Mouse (Mus musculus): ENCODE data around the gene Wdr93. TPM values are rescaled to one million over a fixed set of nuclear protein-coding genes. Genes with fewer than 3 reads are reported as not detected.

Wdr93 gene
- polyA plus RNA-seq, 1 experiment = not detected

GRCm38 (mm10) chr7:79761124-79761876, 18.3 kb downstream of the Wdr93 start:
- TF ChIP-seq POLR2A (IDR thresholded peaks at IDR 0.05; ENCODE audit: insufficient read depth, low read depth, low read length) (no peak), CTCF (IDR thresholded peaks at IDR 0.05; ENCODE audit: insufficient read depth, low read depth, low read length) (no peak)
- Histone ChIP-seq H3K27ac (ENCODE audit: insufficient read depth, low read depth, low read length) (no peak overlapping the region), H3K4me1 (ENCODE audit: control insufficient read depth, insufficient read depth, low read length) (no peaks in the 10 kb centered on the region), H3K4me3 (ENCODE audit: insufficient read depth, low read depth, low read length) (no peak overlapping the region)
- WGBS = 34% methylated on average over 5 of the region's 5 CpGs

GRCm38 (mm10) chr7:79762106-79762505, 19.1 kb downstream of the Wdr93 start:
- Histone ChIP-seq H3K4me1 (ENCODE audit: control insufficient read depth, insufficient read depth, low read length) (no peaks in the 10 kb centered on the region), H3K4me3 (ENCODE audit: insufficient read depth, low read depth, low read length) (no peak overlapping the region), H3K27ac (ENCODE audit: insufficient read depth, low read depth, low read length) (no peak overlapping the region)
- WGBS = 81% methylated on average over 8 of the region's 8 CpGs
- TF ChIP-seq CTCF (IDR thresholded peaks at IDR 0.05; ENCODE audit: insufficient read depth, low read depth, low read length) (no peak), POLR2A (IDR thresholded peaks at IDR 0.05; ENCODE audit: insufficient read depth, low read depth, low read length) (no peak)

- TF ChIP-seq POLR2A (IDR thresholded peaks at IDR 0.05; ENCODE audit: insufficient read depth, low read depth, low read length) = no peak
- no peak for TF ChIP-seq CTCF (IDR thresholded peaks at IDR 0.05; ENCODE audit: insufficient read depth, low read depth, low read length)
- H3K27ac ChIP-seq (ENCODE audit: insufficient read depth, low read depth, low read length) = no peak overlapping the region
- H3K4me3 ChIP-seq (ENCODE audit: insufficient read depth, low read depth, low read length) = no peak overlapping the region
- H3K4me1 ChIP-seq (ENCODE audit: control insufficient read depth, insufficient read depth, low read length) = no peaks in the 10 kb centered on the region
- 58% methylated on average over 1 of the region's 1 CpGs for WGBS
Measured at GRCm38 (mm10) chr7:79765991-79766390, 23.0 kb downstream of the Wdr93 start.

- WGBS = 86% methylated on average over 3 of the region's 3 CpGs
- TF ChIP-seq CTCF (IDR thresholded peaks at IDR 0.05; ENCODE audit: insufficient read depth, low read depth, low read length) = no peak
- no peak for TF ChIP-seq POLR2A (IDR thresholded peaks at IDR 0.05; ENCODE audit: insufficient read depth, low read depth, low read length)
- Histone ChIP-seq H3K4me3 (ENCODE audit: insufficient read depth, low read depth, low read length) (no peak overlapping the region), H3K27ac (ENCODE audit: insufficient read depth, low read depth, low read length) (no peak overlapping the region), H3K4me1 (ENCODE audit: control insufficient read depth, insufficient read depth, low read length) (peaks cover 5% of the 10 kb centered on the region)
Measured at GRCm38 (mm10) chr7:79769664-79770063, 26.7 kb downstream of the Wdr93 start.

- Histone ChIP-seq H3K4me3 (ENCODE audit: insufficient read depth, low read depth, low read length) (no peak overlapping the region), H3K4me1 (ENCODE audit: control insufficient read depth, insufficient read depth, low read length) (peaks cover 5% of the 10 kb centered on the region), H3K27ac (ENCODE audit: insufficient read depth, low read depth, low read length) (no peak overlapping the region)
- 56% methylated on average over 15 of the region's 15 CpGs for WGBS
- TF ChIP-seq POLR2A (IDR thresholded peaks at IDR 0.05; ENCODE audit: insufficient read depth, low read depth, low read length) (no peak), CTCF (IDR thresholded peaks at IDR 0.05; ENCODE audit: insufficient read depth, low read depth, low read length) (no peak)
Measured at GRCm38 (mm10) chr7:79771561-79772512, 28.9 kb downstream of the Wdr93 start.

- Histone ChIP-seq H3K27ac (ENCODE audit: insufficient read depth, low read depth, low read length) (no peak overlapping the region), H3K4me1 (ENCODE audit: control insufficient read depth, insufficient read depth, low read length) (peaks cover 3% of the 10 kb centered on the region), H3K4me3 (ENCODE audit: insufficient read depth, low read depth, low read length) (peak overlapping the region; percentile 35)
- whole genome bisulfite sequencing = 31% methylated on average over 16 of the region's 16 CpGs
- TF ChIP-seq POLR2A (IDR thresholded peaks at IDR 0.05; ENCODE audit: insufficient read depth, low read depth, low read length) (no peak), CTCF (IDR thresholded peaks at IDR 0.05; ENCODE audit: insufficient read depth, low read depth, low read length) (peak; percentile 79)
Measured at GRCm38 (mm10) chr7:79780647-79781626, 38.0 kb downstream of the Wdr93 start.

- no peak overlapping the region for H3K4me3 ChIP-seq (ENCODE audit: insufficient read depth, low read depth, low read length)
- no peak overlapping the region for H3K27ac ChIP-seq (ENCODE audit: insufficient read depth, low read depth, low read length)
- TF ChIP-seq POLR2A (IDR thresholded peaks at IDR 0.05; ENCODE audit: insufficient read depth, low read depth, low read length) (no peak), CTCF (IDR thresholded peaks at IDR 0.05; ENCODE audit: insufficient read depth, low read depth, low read length) (no peak)
- H3K4me1 ChIP-seq (ENCODE audit: control insufficient read depth, insufficient read depth, low read length) = peaks cover 3% of the 10 kb centered on the region
- WGBS = 77% methylated on average over 11 of the region's 11 CpGs
Measured at GRCm38 (mm10) chr7:79781826-79782515, 39.0 kb downstream of the Wdr93 start.

- TF ChIP-seq POLR2A (IDR thresholded peaks at IDR 0.05; ENCODE audit: insufficient read depth, low read depth, low read length) (no peak), CTCF (IDR thresholded peaks at IDR 0.05; ENCODE audit: insufficient read depth, low read depth, low read length) (no peak)
- H3K4me1 ChIP-seq (ENCODE audit: control insufficient read depth, insufficient read depth, low read length) = peaks cover 3% of the 10 kb centered on the region
- 90% methylated on average over 2 of the region's 2 CpGs for WGBS
- no peak overlapping the region for H3K27ac ChIP-seq (ENCODE audit: insufficient read depth, low read depth, low read length)
- H3K4me3 ChIP-seq (ENCODE audit: insufficient read depth, low read depth, low read length) = no peak overlapping the region
Measured at GRCm38 (mm10) chr7:79782516-79782855, 39.5 kb downstream of the Wdr93 start.
